Mouse (Mus musculus): ENCODE results near the gene Pmm2. TPM values are rescaled to one million over a fixed set of nuclear protein-coding genes. Genes with fewer than 3 reads are reported as not detected.

Gene Pmm2
- total RNA-seq, 2 experiments from 2014 or later = 33.7 to 33.8 TPM

Small RNAs within 50 kb of the gene (microRNA-seq; reads per million reads assigned to microRNA genes)
- 0 reads per million in 2 experiments for gene Gm22137

Other genes with a start within 250 kb of the Pmm2 start
- 1 to 10 TPM; 3.7 to 4.9 TPM for gene Tmem114, start 212.5 kb upstream of the Pmm2 start, total RNA-seq (2021)
- 10 to 100 TPM; 29.5 to 30.5 TPM for gene Mettl22, start 166.9 kb upstream of the Pmm2 start, total RNA-seq (2021)
- 100 to 1,000 TPM; 171 to 179 TPM for gene Abat, start 124.2 kb upstream of the Pmm2 start, total RNA-seq (2021)
- 10 to 100 TPM; 11.2 to 12.6 TPM for gene Tmem186, start within 50 bp of the Pmm2 start, total RNA-seq (2021)
- 10 to 100 TPM in 1 of 2 experiments, 1 to 10 TPM in 1; 8.6 to 13.9 TPM for gene Carhsp1, start 34.5 kb downstream of the Pmm2 start, total RNA-seq (2021)
- not detected for gene Gm5767, start 43.1 kb downstream of the Pmm2 start, total RNA-seq (2021)
- 100 to 1,000 TPM; 155 to 156 TPM for gene Usp7, start 154.6 kb downstream of the Pmm2 start, total RNA-seq (2021)
- gene 1810013L24Rik, start 192.4 kb downstream of the Pmm2 start, total RNA-seq (2021) = 100 to 1,000 TPM; 110 to 118 TPM